Mouse (Mus musculus) myocyte (in vitro differentiated cells): ENCODE data around the gene Pbxip1.

Experiments
- E2F4 ChIP-seq: IDR thresholded peaks from one replicate; pipeline ENCODE4 v1.6.1; 2011; ENCODE audit warnings: mild to moderate bottlenecking, control low read depth, moderate library complexity; ENCODE audit not compliant: insufficient read depth
- POLR2A ChIP-seq: IDR thresholded peaks from one replicate; pipeline ENCODE4 v1.6.1; 2011; ENCODE audit warnings: low read depth, mild to moderate bottlenecking, control low read depth, moderate library complexity; ENCODE audit not compliant: insufficient read length
- TCF12 ChIP-seq: IDR thresholded peaks from one replicate; pipeline ENCODE4 v1.6.1; 2011; ENCODE audit warnings: mild to moderate bottlenecking, control low read depth; ENCODE audit not compliant: poor library complexity, insufficient read depth, severe bottlenecking
- TCF3 ChIP-seq: IDR thresholded peaks from one replicate; pipeline ENCODE4 v1.6.1; 2011; ENCODE audit warnings: low read depth, control low read depth; ENCODE audit not compliant: insufficient read length
- USF1 ChIP-seq: IDR thresholded peaks from one replicate; pipeline ENCODE4 v1.6.1; 2011; ENCODE audit warnings: low read depth, mild to moderate bottlenecking, control low read depth, moderate library complexity

DNA sequence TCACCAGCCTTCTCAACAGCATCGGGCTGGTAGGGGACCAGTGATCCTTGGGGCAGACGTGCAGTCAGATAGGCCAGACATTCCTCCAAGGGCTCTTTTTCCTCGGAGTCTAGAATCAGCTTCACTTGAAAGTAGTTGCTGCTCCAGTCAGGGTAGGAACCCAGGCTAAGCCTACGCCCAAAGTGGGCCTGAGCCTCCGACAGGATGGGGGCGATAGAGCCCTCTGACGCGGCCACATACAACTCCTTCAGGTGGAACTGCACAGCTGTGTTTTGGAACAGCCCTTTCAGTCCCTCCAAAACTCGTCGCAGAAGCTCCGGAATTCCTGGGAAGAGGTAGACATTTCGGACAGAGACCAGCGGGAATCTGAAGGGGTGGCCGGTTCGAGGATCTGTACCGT is 28.1 kb upstream of the Pbxip1 start:
- TF ChIP-seq POLR2A: no peak
- TF ChIP-seq TCF12: no peak
- no peak for TF ChIP-seq E2F4
- TF ChIP-seq TCF3: no peak
- no peak for TF ChIP-seq USF1
